Mouse (Mus musculus) brain, embryonic 14.5 days (tissue): ENCODE measurements around the gene Loxl1. TPM values are rescaled to one million over a fixed set of nuclear protein-coding genes. Genes with fewer than 3 reads are reported as not detected.

ENCODE experiments used
- DNase-seq: peaks from one replicate; pipeline ENCODE4 v3.0.0-alpha.2; 2011; ENCODE audit warnings: low read depth
- CTCF ChIP-seq: fragments of 200-500 bp; IDR thresholded peaks from 2 replicates; pipeline ENCODE4 v1.5.1; 2012; ENCODE audit warnings: inconsistent platforms, mild to moderate bottlenecking, moderate library complexity, borderline replicate concordance; ENCODE audit not compliant: insufficient read depth, insufficient read length; ENCODE audit errors: extremely low read depth
- POLR2A ChIP-seq: fragments of 200-500 bp; IDR thresholded peaks from 2 replicates; pipeline ENCODE4 v1.6.1; 2012; ENCODE audit warnings: mild to moderate bottlenecking, inconsistent platforms, borderline replicate concordance; ENCODE audit not compliant: poor library complexity, insufficient read depth, insufficient read length, severe bottlenecking; ENCODE audit errors: extremely low read depth
- polyA plus RNA-seq: library from polyadenylated mRNA; depleted of rRNA; stranded (reverse); fragments of >200 nt; gene quantifications from 2 replicates; pipeline ENCODE4 v1.2.3, GENCODE M21; 2012

Loxl1 gene
- polyA plus RNA-seq, 1 experiment: 14.4 TPM

DNA sequence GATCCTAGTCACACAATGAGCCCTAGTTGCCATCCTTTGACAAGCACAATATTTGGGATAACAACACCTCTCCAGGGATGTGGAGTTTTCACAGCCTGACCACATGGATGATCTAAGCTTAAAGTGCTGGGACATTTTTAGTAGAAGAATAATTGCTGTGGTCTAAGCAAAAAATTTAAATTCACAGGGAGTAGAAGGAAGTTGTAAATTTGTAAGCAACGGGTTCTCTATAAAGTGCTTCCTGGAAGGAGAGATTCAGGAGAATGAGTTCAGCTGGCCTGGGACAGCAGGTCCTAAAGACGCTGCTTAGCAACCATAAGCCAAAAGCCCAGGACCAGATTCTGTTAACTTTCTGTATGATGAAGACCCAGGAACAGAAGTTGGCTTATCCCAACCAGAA lies 23.1 kb downstream of the Loxl1 start:
- TF ChIP-seq CTCF (no peak), POLR2A (no peak)
- DNase-seq: no peak

DNA sequence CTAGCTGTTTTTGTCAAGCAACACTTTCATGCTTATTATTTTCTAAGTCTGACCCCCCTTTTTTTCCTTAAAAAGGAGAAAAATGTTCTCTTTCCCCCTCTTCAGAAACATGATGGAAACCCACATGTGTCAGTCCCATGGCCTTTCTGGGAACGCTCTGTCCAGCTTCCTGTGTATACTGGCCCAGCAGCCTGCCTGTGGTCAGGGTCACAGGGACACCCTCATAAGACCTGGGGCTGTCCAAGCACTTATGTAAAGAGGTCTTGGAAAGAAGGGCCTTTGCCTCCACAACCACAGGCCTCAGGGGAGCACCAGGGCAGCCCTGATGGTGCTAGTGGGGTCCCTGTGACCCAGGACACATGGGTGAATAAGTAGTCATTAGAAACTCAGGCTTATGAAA lies 23.9 kb downstream of the Loxl1 start:
- no peak for TF ChIP-seq POLR2A
- no peak for DNase-seq

DNA sequence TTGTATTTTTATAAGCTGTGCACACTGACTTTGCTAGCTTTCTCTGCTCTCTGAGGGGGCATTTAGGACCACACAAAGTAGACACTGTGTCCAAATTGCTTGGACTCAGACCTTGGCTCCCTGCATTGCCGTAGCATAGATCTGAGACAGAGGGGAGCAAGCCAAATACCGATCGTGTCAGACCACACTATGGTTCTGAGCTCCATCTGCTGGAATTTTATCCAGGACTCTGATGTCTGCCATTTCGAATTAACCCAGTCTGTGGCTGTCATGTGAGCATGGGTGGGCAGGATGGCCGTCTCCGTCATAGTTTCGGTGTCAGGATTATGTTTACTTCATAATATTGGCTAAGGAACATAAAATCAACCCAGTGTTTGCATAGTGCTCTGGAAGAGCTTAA lies 29.6 kb downstream of the Loxl1 start:
- DNase-seq: no peak
- no peak for TF ChIP-seq POLR2A
- no peak for TF ChIP-seq CTCF

DNA sequence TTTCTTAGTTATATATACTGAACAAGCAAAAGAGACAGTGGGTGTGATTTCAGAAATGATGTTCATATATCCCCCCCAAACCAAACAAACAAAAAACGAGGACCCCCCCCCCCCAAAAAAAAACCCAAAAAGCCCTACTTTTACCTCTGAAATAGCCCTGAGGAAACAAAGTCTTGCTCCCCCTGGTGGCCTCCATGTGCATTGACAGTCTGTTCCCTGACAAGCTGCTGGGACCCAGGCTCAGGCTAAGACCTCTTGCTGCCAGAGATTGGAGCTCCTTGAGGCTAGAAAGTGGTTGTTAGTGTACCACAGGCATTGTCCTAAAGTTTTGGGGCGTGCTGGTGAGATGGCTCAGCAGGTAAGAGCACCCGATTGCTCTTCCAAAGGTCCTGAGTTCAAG lies 31.4 kb downstream of the Loxl1 start:
- peak; percentile 47 for DNase-seq
- TF ChIP-seq CTCF: peak; percentile 72; the same call in 1 of the 2 replicates
- TF ChIP-seq POLR2A: no peak

DNA sequence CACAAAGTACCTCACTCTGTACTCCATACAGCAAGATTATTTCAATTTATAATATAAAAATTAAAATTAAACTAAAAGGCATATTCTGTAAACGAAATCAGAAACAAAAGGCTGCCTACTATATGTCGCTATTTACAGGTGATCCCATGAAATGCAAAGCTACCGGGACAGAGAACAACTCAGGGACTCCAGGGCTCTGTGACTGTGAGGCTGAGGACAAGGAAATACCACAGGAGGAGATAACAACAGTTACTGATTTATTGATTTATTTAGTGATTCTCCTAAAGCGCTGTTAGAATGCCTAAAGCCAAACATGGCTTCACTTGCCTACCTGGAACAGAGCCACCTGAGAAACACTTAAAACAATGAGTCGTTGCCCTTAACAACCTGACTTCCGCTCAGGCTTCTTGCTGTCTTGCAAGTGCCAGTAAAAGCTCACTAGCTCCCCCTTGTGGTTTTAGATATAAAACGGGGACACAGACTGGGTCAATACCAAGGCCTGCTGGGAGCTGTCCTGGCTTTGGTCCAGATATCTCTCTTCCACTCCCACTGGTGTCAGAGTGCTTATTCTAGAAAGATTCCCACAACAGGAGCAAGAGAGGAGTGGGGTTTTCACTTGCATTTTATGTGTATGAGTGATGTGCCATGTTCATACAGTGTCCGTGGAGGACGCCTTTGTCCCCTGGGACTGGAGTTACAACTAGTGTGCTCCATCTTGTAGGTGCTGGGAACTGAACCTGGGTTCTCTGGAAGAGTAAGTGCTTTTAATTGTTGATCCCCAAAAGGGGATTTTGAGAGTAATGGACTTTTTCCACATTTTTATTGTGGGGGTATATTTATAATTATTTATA lies 32.5 kb downstream of the Loxl1 start:
- TF ChIP-seq CTCF: peak; percentile 75; the same call in 1 of the 2 replicates
- no peak for TF ChIP-seq POLR2A
- peak; percentile 95 for DNase-seq

DNA sequence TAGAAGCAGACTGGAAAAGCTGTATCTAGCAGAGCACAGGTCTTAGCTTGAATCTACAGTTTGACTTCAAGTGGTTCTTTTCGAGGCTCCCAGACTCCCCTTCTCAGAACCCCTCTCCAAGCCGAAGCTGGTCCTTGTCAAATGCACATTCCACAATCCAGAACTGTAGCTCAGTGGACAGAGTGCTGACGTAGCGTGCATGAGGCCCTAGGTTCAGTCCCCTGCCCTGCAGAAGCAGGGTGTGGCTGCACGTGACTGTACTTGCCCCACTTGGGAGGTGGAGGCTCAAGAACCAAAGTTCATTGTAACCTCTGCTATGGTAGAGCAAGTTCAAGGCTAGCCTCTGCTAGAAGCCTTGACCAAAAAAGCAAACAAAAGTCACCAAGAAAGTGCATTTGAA lies 33.2 kb downstream of the Loxl1 start:
- TF ChIP-seq POLR2A: no peak
- no peak for TF ChIP-seq CTCF
- no peak for DNase-seq

DNA sequence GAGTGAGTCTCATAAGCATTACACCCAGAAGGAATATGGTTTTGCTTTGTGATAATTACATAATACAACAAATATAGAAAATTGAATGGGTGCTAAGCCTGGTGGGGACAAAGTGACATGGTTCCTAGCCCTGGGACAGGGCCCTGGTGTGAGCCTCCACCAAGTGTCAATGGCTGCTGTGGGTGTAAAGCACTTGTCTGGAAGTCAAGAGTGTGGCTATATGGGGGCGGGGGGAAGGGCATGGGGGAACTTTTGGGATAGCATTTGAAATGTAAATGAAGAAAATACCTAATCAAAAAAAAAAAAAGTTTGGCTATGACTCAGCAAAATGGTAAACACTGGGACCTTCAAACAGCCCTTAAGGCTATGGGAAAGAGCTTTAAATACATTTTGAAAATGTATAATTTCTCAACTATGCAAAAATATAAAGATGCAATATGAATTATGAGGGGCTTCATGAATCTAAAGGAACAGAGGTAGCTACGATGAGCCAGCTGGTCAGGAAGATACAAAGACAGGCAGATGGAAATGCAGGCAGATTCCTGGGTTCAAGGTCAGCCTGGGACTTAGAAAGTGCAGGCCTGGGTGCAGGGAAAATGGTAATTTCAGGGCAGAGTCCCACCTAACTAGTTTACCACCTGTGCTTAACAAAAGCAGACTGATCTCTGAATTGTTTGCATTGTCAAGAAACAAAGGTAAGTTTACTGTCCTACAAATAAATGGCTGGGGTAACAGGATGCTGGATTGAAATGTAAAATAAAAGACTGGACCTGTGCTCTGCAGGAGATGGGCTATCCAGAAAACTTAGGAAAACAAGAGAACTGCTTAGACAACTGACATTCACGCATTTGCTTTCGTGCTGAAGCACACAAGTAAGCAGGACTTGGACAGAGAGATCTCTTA lies 33.9 kb downstream of the Loxl1 start:
- TF ChIP-seq CTCF (no peak), POLR2A (no peak)
- no peak for DNase-seq

DNA sequence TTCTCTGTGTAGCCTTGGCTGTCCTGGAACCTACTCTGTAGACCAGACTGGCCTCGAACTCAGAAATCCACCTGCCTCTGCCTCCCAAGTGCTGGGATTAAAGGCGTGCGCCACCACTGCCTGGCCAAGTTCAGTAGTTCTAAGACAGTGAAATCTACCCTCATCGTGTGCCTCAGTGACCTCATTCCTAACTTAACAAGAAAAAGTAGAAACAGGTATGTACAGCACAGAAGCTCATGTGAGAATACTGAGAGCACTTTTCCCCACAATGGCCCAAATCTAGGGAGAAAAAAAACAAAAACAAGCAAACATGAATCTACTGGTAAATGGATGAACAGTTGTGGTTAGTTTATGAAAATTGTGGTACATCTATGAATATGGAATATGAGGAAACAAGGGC lies 34.7 kb downstream of the Loxl1 start:
- DNase-seq: no peak
- no peak for TF ChIP-seq POLR2A

DNA sequence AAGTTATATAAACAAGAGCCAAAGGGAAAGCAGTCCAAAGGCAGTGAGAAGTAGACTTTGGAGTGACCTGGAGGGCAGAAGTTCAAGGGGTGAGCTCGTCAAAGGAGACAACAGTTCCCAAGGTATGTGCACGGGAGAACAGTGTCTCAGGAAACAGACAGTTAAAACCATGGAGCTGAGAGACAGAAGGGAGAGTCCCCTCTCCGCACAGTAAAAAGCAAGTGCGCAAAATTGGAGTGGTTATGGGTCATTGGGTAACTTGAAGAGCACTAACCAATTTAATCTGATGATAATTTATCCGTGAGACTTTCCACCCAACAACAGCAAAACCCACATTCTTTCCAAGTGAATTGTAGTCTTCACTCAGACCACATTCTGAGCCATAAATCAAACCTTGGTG lies 36.6 kb downstream of the Loxl1 start:
- no peak for DNase-seq
- TF ChIP-seq CTCF: no peak
- TF ChIP-seq POLR2A: no peak

DNA sequence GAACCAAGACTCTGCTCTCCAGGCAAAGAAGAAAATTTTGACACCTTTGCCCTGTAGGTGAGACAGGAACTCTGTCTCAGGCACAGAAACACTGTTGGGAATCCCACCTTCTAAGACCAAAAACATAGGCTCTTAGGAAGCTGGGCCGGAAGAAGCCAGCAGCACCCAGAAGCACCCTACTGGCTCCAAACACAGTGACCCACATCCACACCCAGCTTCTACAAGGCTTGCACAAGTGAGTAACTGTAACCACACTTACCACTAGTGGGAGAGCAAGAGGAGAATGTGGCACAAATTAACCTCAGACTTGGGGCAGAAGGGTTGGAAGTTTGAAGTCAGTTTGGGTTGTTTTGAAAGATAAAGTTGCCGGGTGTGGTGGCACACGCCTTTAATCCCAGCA lies 37.2 kb downstream of the Loxl1 start:
- TF ChIP-seq CTCF: no peak
- TF ChIP-seq POLR2A: no peak
- no peak for DNase-seq

DNA sequence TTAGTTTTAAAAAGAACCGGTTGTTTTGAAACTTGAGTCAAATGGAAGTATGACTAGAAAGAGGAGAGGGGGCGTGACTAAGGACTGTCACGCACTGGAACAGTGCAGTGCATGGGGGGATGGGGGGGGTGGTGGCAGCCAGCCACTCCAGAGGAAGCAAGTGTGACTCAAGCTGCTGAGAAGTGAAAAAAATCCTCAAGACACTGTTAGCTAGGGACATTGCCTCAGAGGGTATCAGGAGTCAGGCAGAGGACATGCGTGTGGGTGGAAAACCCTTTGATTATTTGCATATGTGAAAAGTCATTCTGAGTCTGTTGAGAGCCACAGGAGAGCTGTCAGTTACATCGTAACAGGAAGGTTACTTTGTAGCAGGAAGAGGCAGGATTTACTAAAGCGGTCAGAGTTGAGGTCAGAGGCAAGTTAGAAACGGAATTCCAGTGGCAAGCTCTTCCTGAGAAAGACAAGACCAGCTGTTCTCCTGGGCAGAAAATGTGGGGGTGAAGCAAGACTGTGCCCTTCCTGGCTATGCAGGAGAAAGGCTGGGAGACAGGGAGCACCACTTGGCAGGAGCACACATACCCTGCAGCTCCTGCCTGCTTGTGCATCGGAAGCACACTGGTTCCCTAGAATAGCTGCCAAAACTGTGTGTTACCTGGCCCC lies 37.7 kb downstream of the Loxl1 start:
- TF ChIP-seq POLR2A (no peak), CTCF (no peak)
- peak; percentile 61 for DNase-seq
